Comparison of ENCODE assay signal across 10 mouse cellular contexts in the genomic region with DNA sequence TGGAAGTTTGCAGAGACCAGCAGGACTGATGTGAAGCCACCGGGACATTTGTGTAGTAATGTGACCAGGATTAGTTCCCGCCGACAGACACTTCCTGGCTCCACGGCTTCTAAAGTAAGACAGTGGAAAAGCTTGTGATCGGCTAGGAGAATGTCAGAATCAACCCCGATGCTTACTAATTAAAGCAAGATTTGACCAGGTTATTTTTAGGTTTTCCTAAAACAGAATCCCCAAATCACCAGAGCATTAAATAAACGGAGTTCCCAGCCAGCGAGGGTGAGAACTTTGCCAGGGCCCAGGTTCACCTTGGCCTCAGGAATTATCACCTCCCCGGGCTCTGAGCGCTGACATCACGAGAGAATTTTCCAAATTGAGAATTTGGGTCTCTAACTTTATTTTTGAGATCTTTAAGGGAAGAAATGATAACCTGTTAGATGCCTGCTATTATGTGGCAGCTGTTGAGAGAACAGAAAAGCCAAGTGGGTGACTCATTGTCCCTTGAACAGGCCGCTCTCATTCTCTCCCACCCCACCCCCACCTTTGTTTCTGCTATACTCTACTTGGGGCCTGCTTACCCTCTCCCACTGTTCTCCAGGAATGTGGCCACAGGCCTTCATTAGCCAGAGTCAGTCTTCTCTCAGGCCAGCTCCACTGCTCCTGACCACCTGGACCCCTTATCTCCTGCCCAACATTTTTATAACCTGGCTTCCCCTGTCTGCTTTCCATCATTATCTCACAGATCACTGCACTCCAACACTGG. TPM values are rescaled to one million over a fixed set of nuclear protein-coding genes. Genes with fewer than 3 reads are reported as not detected.
DNase-seq lines count a peak whose midpoint lies in the region; ATAC-seq lines count a peak whose summit lies in the region.
"Had no signal": no experiment of that assay in that cellular context is flagged by ENCODE, and none has a peak within 500 bp of the region (broad histone marks: within the 10 kb centered on the region; RNA-seq: fewer than 3 reads in every experiment).

No protein-coding gene starts in this region.

- H3K9ac ChIP-seq in kidney, embryonic 15.5 days = no peak overlapping the region
- no peak overlapping the region for H3K9ac ChIP-seq in neural tube, embryonic 11.5 days (ENCODE audit: low read length)

- peak; percentile 37; the same call in 1 of the 2 replicates for ATAC-seq in kidney, embryonic 15.5 days (replicated peaks; ENCODE audit: low FRiP score)
- no peak for ATAC-seq in neural tube, embryonic 11.5 days (ENCODE audit: insufficient read depth, low FRiP score, low TSS enrichment)

- 36% methylated on average over 12 of the region's 12 CpGs for WGBS in kidney, embryonic 15.5 days
- 36% methylated on average over 12 of the region's 12 CpGs for WGBS in neural tube, embryonic 11.5 days

- H3K36me3 ChIP-seq in kidney, embryonic 15.5 days = no peaks in the 10 kb centered on the region
- H3K36me3 ChIP-seq in neural tube, embryonic 11.5 days (ENCODE audit: control insufficient read depth, insufficient read depth, low read length) = no peaks in the 10 kb centered on the region

- H3K27ac ChIP-seq in kidney, embryonic 15.5 days = 0 out of 2 replicates have a peak overlapping the region, but pooled peaks have one; percentile 20
- no peak overlapping the region for H3K27ac ChIP-seq in neural tube, embryonic 11.5 days (ENCODE audit: low read depth, low read length)

- no peak overlapping the region for H3K4me2 ChIP-seq in kidney, embryonic 15.5 days
- H3K4me2 ChIP-seq in neural tube, embryonic 11.5 days (ENCODE audit: low read depth) = no peak overlapping the region

- no peaks in the 10 kb centered on the region for H3K9me3 ChIP-seq in kidney, embryonic 15.5 days (replicated peaks)
- no peaks in the 10 kb centered on the region for H3K9me3 ChIP-seq in neural tube, embryonic 11.5 days (ENCODE audit: control insufficient read depth, low read length)

- H3K4me3 ChIP-seq in kidney, embryonic 15.5 days (replicated peaks) = no peak overlapping the region
- no peak overlapping the region for H3K4me3 ChIP-seq in neural tube, embryonic 11.5 days (ENCODE audit: low read depth, low read length)

- peaks cover 34% of the 10 kb centered on the region for H3K4me1 ChIP-seq in kidney, embryonic 15.5 days
- peaks cover 18% of the 10 kb centered on the region for H3K4me1 ChIP-seq in neural tube, embryonic 11.5 days (ENCODE audit: control insufficient read depth, insufficient read depth, low read length)

- no peaks in the 10 kb centered on the region for H3K27me3 ChIP-seq in kidney, embryonic 15.5 days
- H3K27me3 ChIP-seq in neural tube, embryonic 11.5 days (ENCODE audit: control insufficient read depth, insufficient read depth, low read length) = no peaks in the 10 kb centered on the region

- no peak for DNase-seq in kidney, postnatal 14 days
- peak; percentile 41 for DNase-seq in embryo, embryonic 10 days (ENCODE audit: low spot score)
- DNase-seq in heart, adult 9 months (ENCODE audit: low spot score in 2 of 2) = peak; percentile 25 to 51
- DNase-seq in neural tube, embryonic 11.5 days (ENCODE audit: low spot score) = peak; percentile 41
- DNase-seq in layer of hippocampus, adult 8-10 months (ENCODE audit: low spot score in 2 of 2) = no peak
- DNase-seq in kidney, postnatal 4 days = no peak
- DNase-seq in right cerebral cortex, adult 2 months (ENCODE audit: low spot score in 2 of 2) = no peak
- DNase-seq: cerebellum, adult 9-10 months; left cerebral cortex, postnatal 4 days had no signal

RNA-seq across cellular contexts. Expression of gene Acbd6, which starts 30.7 kb away (rescaled TPM):
- 73.5 and 74.3 TPM in 2 replicates for polyA plus RNA-seq in kidney, embryonic 15.5 days (2015; fragmentation: Nextera tagmentation; extraction: Ambion mirVana)
- 72.3 and 82.6 TPM in 2 replicates for polyA plus RNA-seq in neural tube, embryonic 11.5 days (2014; fragmentation: Nextera tagmentation; extraction: Ambion mirVana)
- total RNA-seq in layer of hippocampus, adult 8-10 months (2022) = 10 to 100 TPM; 83.5 to 94.2 (median 89.7) TPM

Comparison
In these comparisons a context has a peak if more than half of its experiments do, and no peak if none do; other contexts are left out.
1. DNase-seq: peak in embryo, embryonic 10 days (single experiment), heart, adult 9 months (2 of 2) and neural tube, embryonic 11.5 days (single experiment); none in kidney, postnatal 14 days (single experiment), layer of hippocampus, adult 8-10 months (0 of 2), kidney, postnatal 4 days (0 of 2) and right cerebral cortex, adult 2 months (0 of 2).